Mouse (Mus musculus) intestine, embryonic 14.5 days (tissue): ENCODE data around the gene Trp53. TPM values are rescaled to one million over a fixed set of nuclear protein-coding genes. Genes with fewer than 3 reads are reported as not detected.

Experiments
- ATAC-seq: fragments of 200-750 bp; cut with Nextera tagmentation; replicated peaks from 2 replicates; pipeline ENCODE4 v1.8.0; 2017; ENCODE audit warnings: low read depth, moderate number of reproducible peaks, moderate TSS enrichment, moderate library complexity; ENCODE audit not compliant: low FRiP score, low TSS enrichment
- DNase-seq: peaks from one replicate; pipeline ENCODE4 v3.0.0-alpha.2; 2018; ENCODE audit warnings: low spot score
- H3K27ac ChIP-seq: fragments of 300-500 bp; sonication (generic); 2 replicates; pipeline ENCODE4 v1.5.1; 2014; ENCODE audit warnings: low read depth, mild to moderate bottlenecking, control low read depth
- H3K27me3 ChIP-seq: fragments of 300-500 bp; sonication (generic); replicated peaks from 2 replicates; pipeline ENCODE4 v1.6.1; 2014; ENCODE audit warnings: low read length, control low read depth; ENCODE audit not compliant: control insufficient read depth, insufficient read depth
- H3K36me3 ChIP-seq: fragments of 300-500 bp; sonication (generic); 2 replicates; pipeline ENCODE4 v1.6.1; 2014; ENCODE audit warnings: low read length, control low read depth; ENCODE audit not compliant: control insufficient read depth, insufficient read depth
- H3K4me1 ChIP-seq: fragments of 300-500 bp; sonication (generic); replicated peaks from 2 replicates; pipeline ENCODE4 v1.6.1; 2014; ENCODE audit warnings: low read length, control low read depth, mixed read lengths; ENCODE audit not compliant: control insufficient read depth, insufficient read depth
- H3K4me2 ChIP-seq: fragments of 300-500 bp; sonication (generic); 2 replicates; pipeline ENCODE4 v1.6.1; 2014; ENCODE audit warnings: low read length
- H3K4me3 ChIP-seq: fragments of 300-500 bp; sonication (generic); 2 replicates; pipeline ENCODE4 v1.5.1; 2014; ENCODE audit warnings: low read depth, low read length, control low read depth, mixed read lengths
- H3K9ac ChIP-seq: fragments of 300-500 bp; sonication (generic); 2 replicates; pipeline ENCODE4 v1.6.1; 2014; ENCODE audit warnings: mild to moderate bottlenecking, low read length
- H3K9me3 ChIP-seq: fragments of 300-500 bp; sonication (generic); 2 replicates; pipeline ENCODE4 v1.6.1; 2016; ENCODE audit warnings: low read length, control low read depth; ENCODE audit not compliant: control insufficient read depth
- WGBS: fragments of 180-500 bp; shearing (Covaris S2); extraction: QIAGEN DNeasy Blood & Tissue Kit; methylation state at CpG from one replicate; pipeline ENCODE4 v1.1.7; 2014; 5-methylcytosine and 5-hydroxymethylcytosine counted together
- polyA plus RNA-seq: library from polyadenylated mRNA; unstranded; fragments of >200 nt; fragmentation: Nextera tagmentation; extraction: Ambion mirVana; gene quantifications from 2 replicates; pipeline ENCODE4 v1.2.1, GENCODE M21; 2014

The Trp53 gene
- polyA plus RNA-seq, 1 experiment from 2014 or later = 176 TPM

- ATAC-seq = no peak
- Histone ChIP-seq H3K9me3 (no peaks in the 10 kb centered on the region), H3K9ac (no peak overlapping the region), H3K4me2 (no peak overlapping the region), H3K27ac (no peak overlapping the region), H3K4me3 (no peak overlapping the region), H3K27me3 (no peaks in the 10 kb centered on the region), H3K36me3 (peaks cover 18% of the 10 kb centered on the region), H3K4me1 (peaks cover 16% of the 10 kb centered on the region)
- WGBS = 73% methylated on average over 5 of the region's 5 CpGs
- DNase-seq = no peak
Measured at GRCm38 (mm10) chr11:69576307-69576706, 3.9 kb upstream of the Trp53 start.

GRCm38 (mm10) chr11:69578301-69578700 is 1.9 kb upstream of the Trp53 start:
- Histone ChIP-seq H3K27ac (0 out of 2 replicates have a peak overlapping the region, but pooled peaks have one; percentile 34), H3K36me3 (peaks cover 18% of the 10 kb centered on the region), H3K4me2 (peak overlapping the region; percentile 84), H3K4me1 (peaks cover 21% of the 10 kb centered on the region), H3K4me3 (peak overlapping the region; percentile 78), H3K27me3 (no peaks in the 10 kb centered on the region), H3K9ac (peak overlapping the region; percentile 92), H3K9me3 (no peaks in the 10 kb centered on the region)
- 15% methylated on average over 15 of the region's 15 CpGs for WGBS
- ATAC-seq = no peak
- DNase-seq = no peak

- 2% methylated on average over 39 of the region's 39 CpGs for WGBS
- peaks cover 18% of the 10 kb centered on the region for H3K36me3 ChIP-seq
- ATAC-seq = peak; percentile 86
Measured at GRCm38 (mm10) chr11:69579128-69580017, 786 bp upstream of the Trp53 start.

GRCm38 (mm10) chr11:69580572-69581146 is 500 bp downstream of the Trp53 start:
- Histone ChIP-seq H3K36me3 (peaks cover 8% of the 10 kb centered on the region; the same call in 1 of the 2 replicates), H3K4me3 (peak overlapping the region; percentile 78), H3K9ac (peak overlapping the region; percentile 92), H3K27me3 (no peaks in the 10 kb centered on the region), H3K27ac (peak overlapping the region; percentile 96), H3K9me3 (no peaks in the 10 kb centered on the region), H3K4me2 (peak overlapping the region; percentile 79), H3K4me1 (peaks cover 21% of the 10 kb centered on the region)
- ATAC-seq = peak; percentile 1; the same call in 1 of the 2 replicates
- 0% methylated on average over 25 of the region's 25 CpGs for WGBS
- no peak for DNase-seq

More at GRCm38 (mm10) chr11:69579128-69580017, 786 bp upstream of the Trp53 start:
- H3K27me3 ChIP-seq = no peaks in the 10 kb centered on the region
- peak overlapping the region; percentile 92 for H3K9ac ChIP-seq
- peak overlapping the region; percentile 96 for H3K27ac ChIP-seq
- peak overlapping the region; percentile 84 for H3K4me2 ChIP-seq
- H3K4me1 ChIP-seq = peaks cover 21% of the 10 kb centered on the region
- peak; percentile 100 for DNase-seq
- peak overlapping the region; percentile 78 for H3K4me3 ChIP-seq
- H3K9me3 ChIP-seq = no peaks in the 10 kb centered on the region

- WGBS = under 1% methylated on average over 36 of the region's 36 CpGs
- peak overlapping the region; percentile 92 for H3K9ac ChIP-seq
- H3K4me2 ChIP-seq = peak overlapping the region; percentile 79
- H3K4me1 ChIP-seq = peaks cover 21% of the 10 kb centered on the region
- H3K9me3 ChIP-seq = no peaks in the 10 kb centered on the region
- ATAC-seq (peak; percentile 83), DNase-seq (peak; percentile 92)
- H3K4me3 ChIP-seq = peak overlapping the region; percentile 78
- 0 out of 2 replicates have a peak, but pooled peaks cover 7% of the 10 kb centered on the region for H3K36me3 ChIP-seq
- H3K27me3 ChIP-seq = no peaks in the 10 kb centered on the region
- H3K27ac ChIP-seq = peak overlapping the region; percentile 96
Measured at GRCm38 (mm10) chr11:69581147-69581688, 1.1 kb downstream of the Trp53 start.

DNA sequence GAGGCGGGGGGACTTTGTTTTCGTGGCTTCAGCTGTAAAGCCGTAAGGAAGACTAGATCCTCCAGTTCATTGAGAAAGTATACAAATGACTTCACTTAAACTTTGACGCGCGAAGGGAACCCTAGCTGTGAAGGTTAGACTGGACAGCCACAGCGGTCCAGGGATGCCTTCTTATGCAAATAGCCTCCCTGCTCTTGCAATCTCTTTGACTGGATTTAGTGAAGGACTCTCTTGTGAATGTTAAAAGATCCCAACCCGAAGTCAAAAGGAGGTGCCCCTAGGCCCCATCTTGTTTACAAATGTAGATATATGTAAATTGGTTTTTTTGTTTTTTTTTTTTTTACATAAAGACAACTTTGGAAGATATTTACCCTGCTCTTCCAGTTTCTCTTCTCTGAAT is 1.7 kb downstream of the Trp53 start:
- Histone ChIP-seq H3K36me3 (peaks cover 10% of the 10 kb centered on the region), H3K9ac (peak overlapping the region; percentile 92), H3K9me3 (no peaks in the 10 kb centered on the region), H3K4me2 (peak overlapping the region; percentile 79), H3K4me1 (peaks cover 21% of the 10 kb centered on the region), H3K27ac (peak overlapping the region; percentile 96), H3K27me3 (no peaks in the 10 kb centered on the region), H3K4me3 (peak overlapping the region; percentile 78)
- WGBS = under 1% methylated on average over 8 of the region's 8 CpGs
- DNase-seq (no peak), ATAC-seq (no peak)

GRCm38 (mm10) chr11:69582230-69582805 is 2.2 kb downstream of the Trp53 start:
- Histone ChIP-seq H3K27ac (peak overlapping the region; percentile 96; the same call in 1 of the 2 replicates), H3K36me3 (peaks cover 10% of the 10 kb centered on the region), H3K4me3 (peak overlapping the region; percentile 78), H3K4me2 (peak overlapping the region; percentile 79), H3K9ac (peak overlapping the region; percentile 92), H3K4me1 (peaks cover 17% of the 10 kb centered on the region), H3K9me3 (no peaks in the 10 kb centered on the region), H3K27me3 (no peaks in the 10 kb centered on the region)
- ATAC-seq (no peak), DNase-seq (no peak)
- 67% methylated on average over 9 of the region's 9 CpGs for WGBS

- 81% methylated on average over 7 of the region's 7 CpGs for WGBS
- no peak for DNase-seq
- Histone ChIP-seq H3K27me3 (no peaks in the 10 kb centered on the region), H3K4me3 (no peak overlapping the region), H3K4me1 (peaks cover 6% of the 10 kb centered on the region; the same call in 1 of the 2 replicates), H3K9me3 (no peaks in the 10 kb centered on the region), H3K9ac (no peak overlapping the region), H3K4me2 (no peak overlapping the region), H3K36me3 (peaks cover 26% of the 10 kb centered on the region), H3K27ac (no peak overlapping the region)
- no peak for ATAC-seq
Measured at GRCm38 (mm10) chr11:69584008-69584407, 3.8 kb downstream of the Trp53 start.
